Mouse (Mus musculus) bone marrow, adult 2 months (tissue): ENCODE measurements around the gene Hnrnpa2b1.

ENCODE experiments used
- CTCF ChIP-seq: fragments of 200-500 bp; IDR thresholded peaks from 2 replicates; pipeline ENCODE4 v1.5.1; 2011; ENCODE audit warnings: low read length, control low read depth; ENCODE audit not compliant: control insufficient read depth, insufficient read depth
- POLR2A ChIP-seq: fragments of 200-500 bp; IDR thresholded peaks from 2 replicates; pipeline ENCODE4 v1.6.1; 2011; ENCODE audit warnings: low read depth, mild to moderate bottlenecking, control low read depth, low read length, borderline replicate concordance; ENCODE audit not compliant: control insufficient read depth

DNA sequence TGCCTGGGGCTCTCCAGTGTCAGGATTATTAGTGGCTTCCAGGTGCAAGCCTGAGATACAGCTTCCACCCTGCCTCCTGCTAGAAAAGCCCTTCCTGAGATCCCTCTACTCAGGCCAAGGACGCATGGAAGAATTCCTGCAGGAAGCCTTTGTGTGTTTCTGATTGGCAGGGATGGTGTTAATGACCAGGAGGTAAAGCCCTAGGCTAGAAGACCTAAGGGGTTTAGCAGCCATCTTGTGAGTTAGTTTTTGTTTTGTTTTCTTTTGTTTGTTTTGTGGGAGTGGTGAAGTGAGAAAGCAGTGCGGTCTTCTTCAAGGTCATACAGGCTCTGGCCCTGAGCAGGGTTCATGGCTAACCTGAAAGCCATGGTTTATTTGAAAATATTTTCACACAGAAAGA lies 37.9 kb upstream of the Hnrnpa2b1 start:
- no peak for TF ChIP-seq CTCF
- TF ChIP-seq POLR2A = no peak
